Mouse (Mus musculus): ENCODE measurements around the gene Plekho2. TPM values are rescaled to one million over a fixed set of nuclear protein-coding genes. Genes with fewer than 3 reads are reported as not detected.

The Plekho2 gene
- total and polyA plus RNA-seq, 2 experiments: 1.4 to 5.4 TPM

DNA sequence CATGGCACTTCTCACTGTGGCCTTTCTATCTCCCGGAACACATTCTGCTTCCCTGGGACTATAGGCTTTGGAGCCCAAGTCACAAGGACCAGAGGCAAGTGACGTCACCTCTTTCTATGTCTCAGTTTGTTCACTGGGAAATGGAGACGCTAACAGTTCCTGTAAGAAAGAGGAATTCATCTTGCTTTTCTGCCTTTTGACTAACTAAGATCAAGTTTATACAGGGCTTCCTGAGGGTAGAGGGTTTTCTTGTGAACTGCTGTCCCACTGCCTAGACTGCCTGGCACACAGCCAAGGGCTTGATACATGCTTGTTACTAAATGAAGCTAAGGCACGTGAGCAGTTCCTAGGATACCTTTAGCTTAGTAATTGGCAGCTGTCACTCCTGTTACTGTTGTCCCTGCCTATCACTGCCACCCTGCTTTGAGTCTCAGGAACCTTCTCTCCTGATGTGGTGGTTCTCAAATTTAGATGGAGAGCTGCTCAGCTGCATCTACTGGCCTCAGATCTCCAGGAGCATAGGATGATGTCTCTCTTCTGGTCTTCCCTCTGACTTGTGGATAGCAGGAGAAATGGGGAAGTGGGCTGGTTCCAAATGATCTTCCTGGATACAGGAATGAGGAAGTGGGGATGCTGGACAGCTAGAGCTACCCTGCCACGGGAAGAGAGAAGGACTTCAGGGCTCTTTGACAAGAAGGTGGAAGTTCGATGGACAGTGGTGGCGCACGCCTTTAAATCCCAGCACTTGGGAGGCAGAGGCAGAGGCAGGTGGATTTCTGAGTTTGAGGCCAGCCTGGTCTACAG, 4.2 kb downstream of the Plekho2 start:
- Histone ChIP-seq H3K9ac (ENCODE audit: low read depth, low read length) (no peak overlapping the region), H3K36me3 (ENCODE audit: control insufficient read depth, insufficient read depth, low read length) (no peaks in the 10 kb centered on the region), H3K4me3 (ENCODE audit: insufficient read depth, low read depth, low read length) (no peak overlapping the region), H3K27ac (replicated peaks; ENCODE audit: insufficient read depth, low read depth, low read length) (no peak overlapping the region; the same call in 1 of the 2 replicates), H3K4me1 (ENCODE audit: control insufficient read depth, insufficient read depth, low read length) (0 out of 2 replicates have a peak, but pooled peaks cover 2% of the 10 kb centered on the region), H3K79me2 (ENCODE audit: control insufficient read depth, insufficient read depth, low read length) (no peaks in the 10 kb centered on the region), H3K27me3 (ENCODE audit: control insufficient read depth, insufficient read depth, low read length) (no peaks in the 10 kb centered on the region)
- peak; percentile 39 for DNase-seq (ENCODE audit: extremely low read depth, low read depth, low spot score)
- WGBS: 68% methylated on average over 8 of the region's 8 CpGs
- TF ChIP-seq POLR2A (IDR thresholded peaks at IDR 0.05; ENCODE audit: extremely low read depth, insufficient read depth, low read length) (no peak), CTCF (IDR thresholded peaks at IDR 0.05; ENCODE audit: low read depth, low read length) (no peak)

DNA sequence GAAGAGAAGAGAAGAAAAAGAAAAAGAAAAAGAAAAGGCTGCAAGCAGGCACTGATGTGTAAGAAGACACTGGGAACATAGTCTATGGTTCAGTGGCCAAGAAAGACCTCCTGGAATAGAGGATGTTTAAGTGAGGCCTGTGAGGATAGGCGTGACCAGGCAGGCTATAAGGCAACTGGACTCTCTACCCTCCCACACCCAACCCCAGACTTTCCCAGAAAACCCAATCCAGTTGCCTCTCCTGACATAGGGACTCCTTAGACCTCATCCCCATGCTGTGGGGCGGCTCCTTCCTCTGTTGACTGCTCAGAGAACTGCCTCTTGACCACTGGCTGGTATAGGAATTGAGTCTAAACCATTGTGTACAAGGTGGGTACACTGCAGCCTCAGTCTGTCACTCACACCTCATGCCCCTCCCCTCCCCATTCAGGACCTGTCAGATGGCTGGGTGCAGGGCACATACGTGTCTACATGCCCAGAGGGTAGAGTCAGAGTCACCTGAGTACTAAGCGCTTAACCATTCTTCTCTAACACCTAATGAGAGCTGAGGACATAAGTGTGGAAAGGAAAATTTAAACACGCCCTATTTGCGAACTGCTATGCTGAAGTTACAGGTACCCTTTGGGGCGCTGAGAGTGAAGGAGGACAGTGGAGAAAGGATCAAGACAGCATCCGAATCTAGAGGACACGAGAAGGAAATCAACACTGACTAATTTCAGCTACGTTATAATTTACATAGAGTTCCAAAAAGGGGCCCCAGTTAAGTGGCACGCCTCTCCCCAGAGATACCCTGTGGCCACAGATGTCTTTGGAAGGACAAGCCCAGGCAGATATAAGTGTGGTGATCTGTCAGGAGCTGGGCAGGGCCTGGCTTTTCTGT, 5.1 kb downstream of the Plekho2 start:
- Histone ChIP-seq H3K36me3 (ENCODE audit: control insufficient read depth, insufficient read depth, low read length) (no peaks in the 10 kb centered on the region), H3K79me2 (ENCODE audit: control insufficient read depth, insufficient read depth, low read length) (no peaks in the 10 kb centered on the region), H3K4me1 (ENCODE audit: control insufficient read depth, insufficient read depth, low read length) (no peaks in the 10 kb centered on the region), H3K27me3 (ENCODE audit: control insufficient read depth, insufficient read depth, low read length) (no peaks in the 10 kb centered on the region), H3K9ac (ENCODE audit: low read depth, low read length) (no peak overlapping the region), H3K27ac (replicated peaks; ENCODE audit: insufficient read depth, low read depth, low read length) (no peak overlapping the region; the same call in 1 of the 2 replicates), H3K4me3 (ENCODE audit: insufficient read depth, low read depth, low read length) (no peak overlapping the region)
- no peak for DNase-seq (ENCODE audit: extremely low read depth, low read depth, low spot score)
- 91% methylated on average over 11 of the region's 11 CpGs for WGBS
- TF ChIP-seq CTCF (IDR thresholded peaks at IDR 0.05; ENCODE audit: low read depth, low read length) (no peak), POLR2A (IDR thresholded peaks at IDR 0.05; ENCODE audit: extremely low read depth, insufficient read depth, low read length) (no peak)

DNA sequence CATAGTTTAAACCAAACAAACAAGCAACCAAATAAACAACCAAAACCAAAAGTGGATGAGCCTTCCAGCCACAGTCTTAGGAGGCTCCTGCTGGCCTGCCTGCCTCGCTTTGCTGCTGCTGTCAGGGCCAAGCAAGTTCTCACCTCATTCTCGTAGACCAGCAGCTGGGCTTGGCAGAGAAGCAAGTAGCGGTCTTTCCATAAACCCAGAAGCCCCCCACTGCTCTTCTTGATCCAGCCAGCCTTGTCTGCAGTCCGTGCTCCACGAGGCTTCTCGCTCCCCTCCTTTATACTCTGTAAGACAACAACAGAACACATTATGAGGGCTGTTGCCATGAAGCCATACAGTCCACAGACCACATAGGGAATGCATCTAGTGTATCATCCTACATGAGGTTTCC, 7.0 kb downstream of the Plekho2 start:
- 0 out of 2 replicates have a peak, but pooled peaks cover 3% of the 10 kb centered on the region for H3K79me2 ChIP-seq (ENCODE audit: control insufficient read depth, insufficient read depth, low read length)
- no peaks in the 10 kb centered on the region for H3K4me1 ChIP-seq (ENCODE audit: control insufficient read depth, insufficient read depth, low read length)
- no peaks in the 10 kb centered on the region for H3K36me3 ChIP-seq (ENCODE audit: control insufficient read depth, insufficient read depth, low read length)
- TF ChIP-seq POLR2A (IDR thresholded peaks at IDR 0.05; ENCODE audit: extremely low read depth, insufficient read depth, low read length) (no peak), CTCF (IDR thresholded peaks at IDR 0.05; ENCODE audit: low read depth, low read length) (no peak)
- H3K27ac ChIP-seq (replicated peaks; ENCODE audit: insufficient read depth, low read depth, low read length): no peak overlapping the region
- H3K27me3 ChIP-seq (ENCODE audit: control insufficient read depth, insufficient read depth, low read length): no peaks in the 10 kb centered on the region
- H3K4me3 ChIP-seq (ENCODE audit: insufficient read depth, low read depth, low read length): no peak overlapping the region
- no peak for DNase-seq (ENCODE audit: extremely low read depth, low read depth, low spot score)
- WGBS: 94% methylated on average over 6 of the region's 6 CpGs
- no peak overlapping the region for H3K9ac ChIP-seq (ENCODE audit: low read depth, low read length)

DNA sequence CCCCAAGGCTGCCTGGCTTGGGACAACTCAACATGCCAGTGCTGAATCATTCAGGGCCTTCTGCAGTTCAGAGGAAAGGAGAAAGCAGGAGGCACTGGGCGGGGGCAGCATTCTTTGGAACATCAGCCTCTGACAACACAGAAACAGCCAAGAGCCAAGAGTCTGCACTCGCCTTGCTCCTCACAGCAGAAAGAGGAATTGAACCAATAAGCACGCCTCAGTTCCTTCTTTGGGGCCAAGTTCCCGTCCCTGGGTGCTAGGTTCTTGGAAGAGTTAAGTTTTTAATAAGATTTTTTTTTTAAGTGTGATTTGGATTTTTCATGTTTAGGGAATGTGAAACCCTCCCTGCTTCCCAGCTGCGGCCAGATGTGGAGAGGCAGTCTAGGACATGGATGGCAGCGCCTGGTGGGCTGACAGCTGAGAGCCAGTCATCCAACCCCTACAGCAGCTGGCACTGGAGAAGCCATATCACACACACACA, 10.3 kb downstream of the Plekho2 start:
- Histone ChIP-seq H3K9ac (ENCODE audit: low read depth, low read length) (no peak overlapping the region), H3K36me3 (ENCODE audit: control insufficient read depth, insufficient read depth, low read length) (no peaks in the 10 kb centered on the region; the same call in 1 of the 2 replicates)

DNA sequence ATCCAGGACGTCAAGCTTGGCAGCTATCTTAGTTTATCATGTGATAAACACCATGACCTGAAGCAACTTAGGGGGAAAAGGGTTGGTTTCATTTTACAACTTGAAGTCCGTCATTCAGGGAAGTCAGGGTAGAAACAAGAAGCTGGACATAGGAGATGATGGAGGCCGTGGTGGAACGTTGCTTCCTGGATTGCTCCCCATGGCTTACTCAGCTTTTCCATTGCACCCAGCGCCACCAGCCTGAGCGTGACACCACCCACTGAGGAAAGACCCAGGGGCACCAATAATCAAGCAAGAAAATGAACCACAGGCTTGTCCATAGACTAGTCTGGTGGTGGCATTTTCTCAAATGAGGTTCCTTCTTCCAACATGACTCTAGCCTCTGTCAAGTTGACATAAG, 11.1 kb downstream of the Plekho2 start:
- H3K4me1 ChIP-seq (ENCODE audit: control insufficient read depth, insufficient read depth, low read length): no peaks in the 10 kb centered on the region
- WGBS: 77% methylated on average over 6 of the region's 6 CpGs
- DNase-seq (ENCODE audit: extremely low read depth, low read depth, low spot score): peak; percentile 44
- peak overlapping the region; percentile 31 for H3K27ac ChIP-seq (replicated peaks; ENCODE audit: insufficient read depth, low read depth, low read length)
- no peaks in the 10 kb centered on the region for H3K27me3 ChIP-seq (ENCODE audit: control insufficient read depth, insufficient read depth, low read length)
- H3K36me3 ChIP-seq (ENCODE audit: control insufficient read depth, insufficient read depth, low read length): no peaks in the 10 kb centered on the region; the same call in 1 of the 2 replicates
- 0 out of 2 replicates have a peak, but pooled peaks cover 3% of the 10 kb centered on the region for H3K79me2 ChIP-seq (ENCODE audit: control insufficient read depth, insufficient read depth, low read length)
- no peak overlapping the region for H3K9ac ChIP-seq (ENCODE audit: low read depth, low read length)
- TF ChIP-seq CTCF (IDR thresholded peaks at IDR 0.05; ENCODE audit: low read depth, low read length): no peak
- no peak overlapping the region for H3K4me3 ChIP-seq (ENCODE audit: insufficient read depth, low read depth, low read length)

More for the DNA sequence above, 10.3 kb downstream of the Plekho2 start:
- Histone ChIP-seq H3K4me1 (ENCODE audit: control insufficient read depth, insufficient read depth, low read length) (no peaks in the 10 kb centered on the region), H3K27ac (replicated peaks; ENCODE audit: insufficient read depth, low read depth, low read length) (peak overlapping the region; percentile 31), H3K27me3 (ENCODE audit: control insufficient read depth, insufficient read depth, low read length) (no peaks in the 10 kb centered on the region), H3K79me2 (ENCODE audit: control insufficient read depth, insufficient read depth, low read length) (0 out of 2 replicates have a peak, but pooled peaks cover 3% of the 10 kb centered on the region), H3K4me3 (ENCODE audit: insufficient read depth, low read depth, low read length) (no peak overlapping the region)
- TF ChIP-seq POLR2A (IDR thresholded peaks at IDR 0.05; ENCODE audit: extremely low read depth, insufficient read depth, low read length) (no peak), CTCF (IDR thresholded peaks at IDR 0.05; ENCODE audit: low read depth, low read length) (no peak)
- WGBS: 81% methylated on average over 6 of the region's 6 CpGs
- peak; percentile 40 for DNase-seq (ENCODE audit: extremely low read depth, low read depth, low spot score)

All from liver, adult 2 months (tissue).